Mouse (Mus musculus) NIH3T3 (cell line): ENCODE measurements around the gene Ap1s3.

Source experiments
- DNase-seq: peaks from one replicate; pipeline ENCODE4 v3.0.0-alpha.2; 2012; ENCODE audit warnings: low read depth

The Ap1s3 gene

DNA sequence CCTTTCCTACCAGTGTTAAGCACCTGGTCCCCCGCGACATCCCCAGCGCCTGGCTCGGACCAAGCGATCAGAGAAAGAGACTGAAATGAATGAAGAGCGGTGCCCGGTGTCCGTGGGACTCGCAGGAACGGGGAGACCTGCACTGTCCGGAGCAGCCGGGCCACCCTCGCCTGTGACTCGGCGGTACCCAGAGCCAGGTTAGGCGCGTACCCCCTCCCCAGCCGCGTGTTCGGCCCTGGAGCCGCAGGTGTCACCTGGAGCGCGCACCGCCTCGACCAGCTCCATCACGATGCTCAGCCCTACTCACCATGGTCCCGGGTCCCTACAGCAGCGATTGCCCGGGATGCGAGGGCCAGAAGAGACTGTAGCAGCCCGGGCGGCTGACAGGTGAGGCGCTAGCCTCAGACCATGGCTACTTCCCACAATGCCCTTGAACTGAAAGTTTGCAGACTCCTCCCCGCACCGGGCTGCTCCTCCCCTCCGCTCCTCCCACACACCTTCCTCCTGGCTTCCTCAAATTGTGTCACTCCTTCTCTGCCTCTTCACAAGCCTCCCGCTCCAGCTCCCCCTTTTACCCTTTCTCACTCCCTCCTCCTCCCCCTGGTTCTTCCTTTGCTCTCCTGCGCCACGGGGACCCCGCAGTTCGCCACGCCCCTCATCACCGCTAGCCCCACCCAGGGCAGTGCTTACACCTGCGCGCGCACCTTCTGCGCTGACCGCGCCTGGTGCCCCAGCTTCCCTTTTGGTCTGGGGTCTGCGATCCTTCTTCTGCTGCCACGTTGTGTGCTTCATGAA is at the start of gene Ap1s3:
Gene Ap1s3 (minus strand): TSS at position 430 of the 795 bp plus-strand sequence.
- peak; percentile 18 for DNase-seq

DNA sequence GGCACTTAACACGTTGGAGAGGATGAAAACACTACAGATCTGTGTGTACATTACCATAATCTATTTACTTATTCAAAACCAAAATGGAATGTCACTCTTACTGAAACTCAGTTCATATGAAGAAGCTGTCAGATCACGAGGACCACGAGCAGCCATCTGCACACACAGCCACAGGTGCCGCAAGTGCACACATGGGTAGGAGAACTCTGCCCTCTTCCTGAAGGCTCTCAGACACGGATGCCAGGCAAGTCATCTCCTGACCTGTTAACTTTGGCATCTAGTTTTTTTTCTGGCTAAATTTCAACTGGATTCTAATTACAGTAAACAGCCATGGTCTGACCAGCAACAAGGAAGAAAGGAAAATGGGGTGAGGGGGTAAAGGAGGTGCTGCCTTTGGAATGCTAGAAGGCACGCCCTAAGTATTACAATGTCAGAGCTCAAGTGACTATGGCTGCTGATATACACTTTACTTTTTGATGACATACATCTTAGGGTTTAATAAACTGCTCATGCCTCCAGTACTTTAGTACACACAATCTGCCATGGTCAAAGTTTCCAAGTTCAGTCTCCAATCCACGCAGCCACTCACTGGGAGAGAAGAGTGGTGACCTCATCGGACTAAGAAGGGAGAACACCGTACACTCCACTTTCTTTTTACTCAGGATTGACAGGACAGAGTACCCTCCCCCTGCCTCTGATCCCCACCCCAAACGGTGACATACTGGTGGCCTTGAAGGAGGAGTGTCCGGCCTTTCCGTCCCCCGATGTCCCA is 42.6 kb upstream of the Ap1s3 start:
- no peak for DNase-seq

GRCm38 (mm10) chr1:79713081-79713480 is 41.3 kb upstream of the Ap1s3 start:
- DNase-seq = no peak

GRCm38 (mm10) chr1:79711147-79712126 is 39.7 kb upstream of the Ap1s3 start:
- DNase-seq = no peak

DNA sequence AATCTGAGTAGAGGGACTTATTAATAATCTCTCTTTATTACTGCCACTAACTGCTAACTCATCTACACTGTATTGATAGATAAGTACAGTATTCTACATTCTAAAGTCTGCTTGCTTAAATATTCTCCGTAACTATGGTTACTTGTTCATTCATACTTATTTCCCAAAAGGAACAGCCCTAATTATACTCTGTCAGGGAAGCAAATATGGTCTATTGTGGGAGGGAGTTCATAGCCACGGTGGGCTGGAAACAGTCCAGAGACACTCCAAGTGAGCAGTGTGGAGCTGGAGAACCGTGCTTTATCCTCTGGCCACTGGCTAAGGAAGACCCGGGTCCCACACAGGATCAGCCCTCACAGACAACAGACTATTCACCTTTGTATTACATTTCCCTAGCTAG is 38.9 kb upstream of the Ap1s3 start:
- DNase-seq = no peak

DNA sequence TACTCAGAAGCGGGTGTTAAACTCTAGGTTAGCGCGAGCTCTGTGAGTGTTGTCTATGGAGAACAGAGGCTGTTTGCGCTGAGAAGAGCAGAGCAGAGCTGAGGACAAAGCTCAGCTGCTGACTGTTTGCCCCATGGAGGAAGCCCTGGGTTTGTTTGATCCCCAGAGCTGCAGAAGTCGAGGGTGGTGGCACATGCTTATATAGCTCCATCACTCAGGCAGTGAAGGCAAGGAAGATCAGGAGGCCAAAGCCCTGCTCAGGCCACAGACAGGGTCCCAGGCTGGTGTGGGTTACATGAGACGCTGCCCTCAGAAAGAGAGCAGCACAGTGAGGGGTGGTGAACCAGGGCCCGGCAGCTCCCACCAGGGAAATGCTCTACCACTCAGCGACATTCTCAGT is 38.4 kb upstream of the Ap1s3 start:
- DNase-seq = no peak

- no peak for DNase-seq
Measured at GRCm38 (mm10) chr1:79707383-79707782, 35.6 kb upstream of the Ap1s3 start.

GRCm38 (mm10) chr1:79706707-79707106 is 34.9 kb upstream of the Ap1s3 start:
- no peak for DNase-seq

DNA sequence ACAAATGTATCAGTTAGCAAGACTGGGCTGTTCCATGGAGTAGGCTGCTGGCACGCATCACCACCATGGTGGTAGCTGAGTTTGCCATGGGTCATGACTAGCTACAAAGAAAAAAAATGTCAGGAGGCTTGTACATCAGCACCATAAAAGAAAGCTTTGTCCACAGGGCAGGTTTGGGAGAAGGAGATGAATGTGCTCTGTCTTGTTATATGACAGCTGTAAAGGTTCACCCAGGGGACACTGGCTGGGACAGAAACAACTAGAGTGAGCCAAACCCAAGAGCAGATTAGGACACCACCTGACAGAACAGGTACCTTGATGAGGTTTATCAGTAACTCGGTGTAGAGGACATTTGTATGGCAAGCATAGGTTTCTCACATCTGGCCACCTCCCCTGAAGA is 32.9 kb upstream of the Ap1s3 start:
- no peak for DNase-seq

DNA sequence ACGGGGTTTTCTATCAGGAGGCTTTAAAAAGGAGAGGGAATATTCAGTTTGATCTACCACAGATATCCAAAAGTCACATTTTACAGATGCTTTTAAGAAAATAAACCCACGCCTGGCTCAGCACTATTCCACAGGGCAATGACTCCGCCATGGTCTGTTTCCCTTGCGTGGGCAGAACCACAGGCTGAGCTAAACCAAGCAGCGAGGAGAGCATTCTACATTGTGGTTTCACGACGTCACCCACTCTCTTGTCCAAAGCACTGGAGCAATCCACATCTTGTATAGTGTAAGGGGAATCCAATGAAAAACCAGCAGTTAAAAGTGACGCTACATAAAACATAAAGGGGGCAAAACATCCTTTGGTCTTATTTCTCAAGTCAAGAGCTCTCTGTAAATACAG is 31.7 kb upstream of the Ap1s3 start:
- DNase-seq = peak; percentile 10

DNA sequence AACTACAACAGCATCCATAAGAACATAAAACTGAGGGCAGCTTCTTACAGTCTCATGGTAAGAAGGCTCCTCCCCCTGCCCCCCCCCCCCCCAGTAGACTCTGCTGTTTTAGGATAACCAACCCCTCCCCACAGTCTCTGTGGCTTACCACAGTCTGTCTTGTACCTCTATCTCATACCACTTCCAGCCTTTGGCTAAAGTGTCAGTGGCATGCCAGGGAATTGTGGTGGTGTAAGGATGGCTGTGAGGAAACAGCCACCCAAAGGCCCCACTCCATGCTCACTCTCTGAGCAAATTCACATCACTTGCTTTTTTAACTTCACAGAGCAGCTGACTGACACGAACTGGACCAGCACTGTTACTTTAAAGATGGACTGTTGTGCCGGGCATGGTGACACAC is 26.7 kb upstream of the Ap1s3 start:
- no peak for DNase-seq

GRCm38 (mm10) chr1:79697382-79697781 is 25.6 kb upstream of the Ap1s3 start:
- DNase-seq = peak; percentile 82

- DNase-seq = peak; percentile 11
Measured at GRCm38 (mm10) chr1:79696933-79697332, 25.2 kb upstream of the Ap1s3 start.

DNA sequence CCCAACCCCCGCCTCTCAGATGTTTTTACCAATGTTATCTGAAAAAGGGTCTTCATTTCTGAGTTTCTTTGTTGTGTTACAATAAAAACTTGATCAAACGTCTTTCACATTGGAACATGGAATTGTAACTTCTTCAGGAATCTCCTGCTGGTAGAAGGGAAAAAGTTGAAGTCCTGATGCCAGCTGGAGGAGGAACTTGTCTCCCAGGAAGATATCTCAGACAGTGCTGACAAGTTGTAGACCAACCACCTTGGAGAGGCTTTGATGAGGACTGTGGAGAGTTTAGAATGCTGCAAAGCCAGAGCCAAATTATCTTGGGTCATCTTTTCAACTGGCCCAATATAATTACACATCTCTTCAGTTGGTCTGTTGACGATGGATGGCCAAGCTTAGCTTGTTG is 20.7 kb upstream of the Ap1s3 start:
- DNase-seq = no peak

DNA sequence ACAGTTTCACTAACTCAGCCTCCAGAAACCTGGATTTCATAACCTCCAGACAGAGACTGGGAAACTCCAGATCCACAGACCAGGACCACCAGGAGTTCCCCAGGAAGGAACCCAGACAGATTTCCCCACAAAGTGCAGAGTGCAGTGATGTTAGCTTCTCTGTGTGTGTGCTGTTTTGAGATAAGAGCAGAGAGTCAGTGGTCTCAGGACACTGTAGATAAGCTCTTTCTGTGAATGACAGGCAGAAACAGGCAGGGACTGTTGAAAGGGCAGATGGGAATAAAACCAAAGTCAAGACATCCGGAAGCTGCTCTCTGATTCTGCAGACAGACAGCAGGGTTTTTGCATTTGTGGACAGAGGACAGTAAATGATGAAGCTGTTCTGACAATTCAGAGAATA is 15.5 kb upstream of the Ap1s3 start:
- no peak for DNase-seq

DNA sequence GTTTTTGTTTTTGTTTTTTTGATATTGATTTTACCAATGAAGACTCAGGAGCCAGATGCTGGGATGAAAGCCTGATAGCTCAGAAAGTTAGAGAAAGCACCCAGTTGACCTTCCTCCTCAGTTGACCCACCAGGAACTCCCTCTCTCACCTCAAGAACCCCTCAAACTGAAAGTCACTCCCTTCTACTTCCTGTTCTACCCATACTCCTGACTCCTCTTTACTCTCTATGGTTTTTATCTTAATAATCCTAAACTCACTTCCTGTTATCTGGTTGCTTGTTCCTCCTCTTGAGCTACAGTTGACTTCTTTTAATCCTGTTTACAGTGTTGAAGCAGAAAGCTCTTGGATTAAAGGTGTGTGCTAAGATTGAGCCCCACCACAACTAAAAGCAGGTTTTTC is 12.3 kb upstream of the Ap1s3 start:
- DNase-seq = no peak

GRCm38 (mm10) chr1:79682936-79683335 is 11.2 kb upstream of the Ap1s3 start:
- DNase-seq = peak; percentile 60

DNA sequence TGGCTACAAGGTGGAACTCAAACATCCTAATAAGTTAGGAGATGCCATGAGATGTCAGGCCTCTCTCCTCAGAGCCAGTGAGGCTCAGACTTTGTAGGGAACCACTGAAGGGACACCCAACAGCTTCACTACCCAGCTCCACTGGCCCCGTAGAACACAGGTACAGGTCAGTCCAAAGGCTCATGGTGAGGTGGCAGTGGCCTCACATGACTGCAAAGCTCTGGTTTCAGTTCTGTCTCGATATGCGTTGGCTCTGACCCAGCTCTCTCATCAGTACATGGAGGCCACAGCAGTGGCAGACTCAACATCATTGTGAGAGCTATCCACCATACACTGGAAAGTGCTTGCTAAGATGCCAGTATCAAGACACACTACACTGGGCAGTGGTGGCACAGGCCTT is 9.0 kb upstream of the Ap1s3 start:
- no peak for DNase-seq

- DNase-seq = no peak
Measured at GRCm38 (mm10) chr1:79678117-79678684, 6.4 kb upstream of the Ap1s3 start.

- no peak for DNase-seq
Measured at GRCm38 (mm10) chr1:79675716-79676115, 3.9 kb upstream of the Ap1s3 start.

DNA sequence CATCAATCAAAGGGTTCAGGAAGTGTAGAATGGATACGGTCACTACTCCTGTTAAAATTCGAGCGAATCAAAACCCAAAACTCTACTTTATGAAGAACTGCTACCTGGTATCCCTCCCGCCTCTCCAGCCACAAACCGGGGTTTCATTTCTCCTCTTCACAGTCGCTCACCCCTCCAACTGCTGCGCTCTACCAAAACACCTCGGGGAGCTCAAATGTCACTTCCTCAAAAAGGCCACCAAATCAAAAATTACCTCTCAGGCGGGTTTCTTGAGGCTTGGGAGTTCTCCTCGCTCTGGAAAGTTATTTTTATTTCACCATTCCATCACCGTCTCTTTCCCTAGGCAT is 603 bp downstream of the Ap1s3 start:
- no peak for DNase-seq

GRCm38 (mm10) chr1:79669419-79669974 is 2.3 kb downstream of the Ap1s3 start:
- no peak for DNase-seq
